Mouse (Mus musculus): Measurements from ENCODE around the gene Vsig10.

DNA sequence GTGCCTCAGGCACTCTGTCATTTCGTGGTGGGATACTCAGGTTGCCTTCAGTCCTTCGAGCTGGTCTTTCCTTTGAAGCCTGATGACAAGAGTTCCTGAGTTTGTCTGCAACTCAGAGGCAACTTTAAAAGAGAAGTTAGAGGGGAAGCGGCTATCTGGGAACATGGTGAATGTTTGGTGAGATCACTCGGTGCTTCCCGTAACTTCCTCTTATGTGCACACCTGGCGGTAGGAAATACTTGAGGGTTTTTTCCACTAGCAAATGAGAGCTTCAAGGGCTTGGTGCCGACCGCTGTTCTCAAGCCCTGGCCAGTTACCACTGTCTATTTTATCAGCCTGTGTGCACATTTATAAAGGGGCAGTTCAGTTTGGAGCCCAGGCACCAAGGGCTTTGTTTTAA, 35.2 kb downstream of the Vsig10 start:
- TF ChIP-seq CTCF (IDR thresholded peaks at IDR 0.05; ENCODE audit: borderline replicate concordance, insufficient read depth, low read length) = no peak
- no peak for TF ChIP-seq POLR2A (IDR thresholded peaks at IDR 0.05; ENCODE audit: low read depth, low read length)
